Mouse (Mus musculus): Measurements from ENCODE around the gene Ccdc33. TPM values are rescaled to one million over a fixed set of nuclear protein-coding genes. Genes with fewer than 3 reads are reported as not detected.

Ccdc33 gene
- total RNA-seq (2023; ENCODE audit: inconsistent age), result 0.33 TPM in 1 of 4 replicates, not detected in the others

GRCm38 (mm10) chr9:58118671-58119070, at the start of gene Ccdc33:
Ccdc33 (minus strand) TSS chr9:58118823.

GRCm38 (mm10) chr9:58063531-58063930, 55.1 kb downstream of the Ccdc33 start, which contains the start of gene Stra6:
Stra6 (plus strand) TSS chr9:58063788.

DNA sequence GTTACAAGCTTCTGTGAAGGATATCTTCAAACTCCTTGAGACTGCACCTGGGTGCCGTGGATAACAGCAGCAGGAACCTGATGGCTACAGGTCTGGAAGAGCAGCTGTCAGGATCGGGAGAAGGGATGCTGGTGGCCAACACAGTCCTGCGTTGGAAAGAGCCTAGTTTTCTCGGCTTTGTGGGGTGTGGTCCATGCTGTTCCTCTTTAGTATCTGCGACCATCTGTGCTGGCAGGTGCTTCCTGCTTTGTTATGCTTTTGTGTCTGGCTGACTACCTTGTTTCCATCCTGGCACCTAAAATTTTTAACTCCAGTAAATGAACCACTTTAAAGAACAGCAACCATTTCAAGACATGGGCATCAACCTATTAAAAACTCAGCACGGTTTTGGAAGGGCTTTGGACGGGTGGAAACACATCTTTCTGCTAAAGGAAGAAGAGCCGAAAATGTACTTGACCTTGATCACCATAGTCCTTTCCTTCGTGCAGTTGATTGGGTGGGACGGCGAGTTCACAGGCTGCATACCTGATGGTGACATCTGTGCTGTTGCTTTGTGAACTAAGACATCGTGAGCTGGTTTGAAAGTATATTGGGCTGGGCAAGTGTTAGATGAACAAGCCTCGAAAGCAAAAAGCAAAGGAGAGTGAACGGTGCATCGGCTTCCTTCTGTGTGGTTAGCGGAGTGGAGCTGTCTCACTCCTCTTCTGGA, 112.7 kb downstream of the Ccdc33 start, which contains the start of gene Cyp11a1:
Gene Cyp11a1 (plus strand): TSS at position 659 of the 709 bp plus-strand sequence.

Other genes with a start within 250 kb of the Ccdc33 start
- gene Ubl7, start 207.8 kb downstream of the Ccdc33 start, total RNA-seq (2023; ENCODE audit: inconsistent age), result 71.4 to 95.6 TPM (median 83.5 TPM) in 4 replicates
- 35.1 to 42.2 TPM (median 37.6 TPM) in 4 replicates for gene Sema7a, start 178.7 kb downstream of the Ccdc33 start, total RNA-seq (2023; ENCODE audit: inconsistent age)
- 0.22 to 0.67 TPM (median 0.44 TPM) in 4 replicates for gene Cyp11a1, start 112.4 kb downstream of the Ccdc33 start, total RNA-seq (2023; ENCODE audit: inconsistent age)
- not detected in 4 replicates for gene Stra6, start 55.0 kb downstream of the Ccdc33 start, total RNA-seq (2023; ENCODE audit: inconsistent age)
- not detected in 4 replicates for gene Islr, start 85.5 kb upstream of the Ccdc33 start, total RNA-seq (2023; ENCODE audit: inconsistent age)
- gene Islr2, start 85.5 kb upstream of the Ccdc33 start, total RNA-seq (2023; ENCODE audit: inconsistent age), result 7.1 to 9.8 TPM (median 8.7 TPM) in 4 replicates
- 373 to 441 TPM (median 401 TPM) in 4 replicates for gene Pml, start 131.0 kb upstream of the Ccdc33 start, total RNA-seq (2023; ENCODE audit: inconsistent age)
- 77.3 to 104 TPM (median 85.0 TPM) in 4 replicates for gene Stoml1, start 134.3 kb upstream of the Ccdc33 start, total RNA-seq (2023; ENCODE audit: inconsistent age)
- 0.24 TPM in 1 of 4 replicates, not detected in the others for gene Loxl1, start 194.4 kb upstream of the Ccdc33 start, total RNA-seq (2023; ENCODE audit: inconsistent age)

All from B cell, adult (primary cell).